Mouse (Mus musculus) bone marrow, adult 2 months (tissue): Measurements from ENCODE around the gene Phb.

Experiments
- CTCF ChIP-seq: fragments of 200-500 bp; IDR thresholded peaks from 2 replicates; pipeline ENCODE4 v1.5.1; 2011; ENCODE audit warnings: low read length, control low read depth; ENCODE audit not compliant: control insufficient read depth, insufficient read depth
- POLR2A ChIP-seq: fragments of 200-500 bp; IDR thresholded peaks from 2 replicates; pipeline ENCODE4 v1.6.1; 2011; ENCODE audit warnings: low read depth, mild to moderate bottlenecking, control low read depth, low read length, borderline replicate concordance; ENCODE audit not compliant: control insufficient read depth

DNA sequence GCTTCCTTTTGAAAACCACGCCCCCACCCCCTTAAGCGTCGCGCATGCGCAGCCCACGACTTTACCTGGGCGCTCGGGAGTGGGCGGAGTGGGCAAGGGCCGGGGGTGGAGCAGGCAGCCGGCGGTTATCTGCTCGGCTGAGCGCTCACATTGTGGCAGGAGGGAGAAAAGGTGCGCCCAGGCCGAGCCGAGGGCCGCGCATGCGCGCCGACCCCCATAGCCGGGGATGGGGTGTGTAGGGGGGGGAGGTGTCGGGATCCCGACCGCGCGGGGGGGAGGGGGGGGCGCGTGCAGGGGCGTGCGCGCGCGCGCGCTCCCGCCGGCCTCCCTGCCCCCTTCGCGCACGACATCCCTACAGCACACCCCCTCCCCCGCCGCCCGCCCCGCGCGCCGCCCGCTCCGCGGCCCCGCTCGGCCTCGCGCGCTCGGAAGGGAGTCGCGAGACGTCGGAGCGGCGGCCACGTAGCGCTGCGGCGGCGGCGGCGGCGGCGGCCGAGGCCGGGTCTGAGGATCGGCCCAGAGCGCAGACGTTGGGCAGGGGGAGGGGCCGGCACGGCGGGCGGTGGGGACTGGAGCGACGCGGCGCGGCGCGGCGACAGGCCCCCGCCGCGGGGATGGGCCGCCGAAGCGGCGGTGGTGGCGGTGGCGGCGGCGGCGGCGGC lies 45.9 kb downstream of the Phb start, which contains the start of gene Zfp652:
- TF ChIP-seq POLR2A, result peak; percentile 56; the same call in 1 of the 2 replicates
- TF ChIP-seq CTCF, result no peak
